Mouse (Mus musculus) neural tube, postnatal 0 days (tissue): ENCODE results near the gene Mtmr12. TPM values are rescaled to one million over a fixed set of nuclear protein-coding genes. Genes with fewer than 3 reads are reported as not detected.

Source experiments
- microRNA counts: library from miRNA; unstranded; fragments of <30 nt; microRNA quantifications from one replicate; lab custom pipeline; 2015
- microRNA-seq: library from miRNA; unstranded; fragments of <30 nt; microRNA quantifications from one replicate; pipeline ENCODE4, GENCODE M21; 2016
- polyA plus RNA-seq: library from polyadenylated mRNA; unstranded; fragments of >200 nt; fragmentation: Nextera tagmentation; extraction: Ambion mirVana; gene quantifications from 2 replicates; pipeline ENCODE4 v1.2.1, GENCODE M21; 2015

Mtmr12 gene
- 4.5 and 5.1 TPM in 2 replicates for polyA plus RNA-seq

DNA sequence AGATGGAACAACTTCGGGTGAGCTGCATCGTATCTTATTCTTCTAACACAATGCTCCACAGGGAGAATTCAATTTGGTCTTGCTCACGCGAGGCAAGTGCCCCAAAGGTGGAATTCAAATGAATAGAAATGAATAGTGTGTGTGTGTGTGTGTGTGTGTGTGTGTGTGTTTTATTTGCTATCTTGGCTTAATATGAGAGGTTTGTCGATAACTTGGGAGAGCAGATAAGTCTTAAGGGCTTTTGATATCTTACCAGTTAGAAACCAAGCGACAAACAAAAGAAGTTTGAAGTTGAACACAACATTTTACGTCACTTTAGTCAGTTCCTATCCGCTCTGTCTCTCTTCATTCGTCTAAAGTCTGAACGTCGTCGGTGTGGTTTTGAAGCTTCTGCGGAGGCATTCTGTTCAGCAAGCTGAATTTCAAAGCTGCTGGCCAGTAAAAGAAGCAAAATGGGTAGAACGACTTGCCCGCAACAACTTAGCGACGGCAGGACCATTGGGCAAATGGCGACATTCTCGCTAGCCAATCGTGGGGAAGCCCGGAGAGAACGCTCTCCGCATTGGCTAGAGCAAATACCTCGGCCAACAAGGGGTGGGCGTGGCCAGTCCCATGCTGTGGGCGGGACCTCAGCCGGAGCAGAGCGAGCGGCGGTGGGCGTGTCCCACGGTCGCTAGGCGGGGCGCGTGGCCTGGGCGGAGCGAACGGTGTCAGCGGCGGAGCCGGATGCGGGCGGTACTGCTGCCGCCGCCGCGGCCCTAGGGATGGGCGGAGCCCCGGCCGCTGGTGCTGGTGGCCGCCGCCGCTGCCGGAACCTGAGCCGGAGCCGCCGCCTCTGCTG is at the start of gene Mtmr12:
Mtmr12 (plus strand) TSS at position 710 of the 841 bp plus-strand sequence.

DNA sequence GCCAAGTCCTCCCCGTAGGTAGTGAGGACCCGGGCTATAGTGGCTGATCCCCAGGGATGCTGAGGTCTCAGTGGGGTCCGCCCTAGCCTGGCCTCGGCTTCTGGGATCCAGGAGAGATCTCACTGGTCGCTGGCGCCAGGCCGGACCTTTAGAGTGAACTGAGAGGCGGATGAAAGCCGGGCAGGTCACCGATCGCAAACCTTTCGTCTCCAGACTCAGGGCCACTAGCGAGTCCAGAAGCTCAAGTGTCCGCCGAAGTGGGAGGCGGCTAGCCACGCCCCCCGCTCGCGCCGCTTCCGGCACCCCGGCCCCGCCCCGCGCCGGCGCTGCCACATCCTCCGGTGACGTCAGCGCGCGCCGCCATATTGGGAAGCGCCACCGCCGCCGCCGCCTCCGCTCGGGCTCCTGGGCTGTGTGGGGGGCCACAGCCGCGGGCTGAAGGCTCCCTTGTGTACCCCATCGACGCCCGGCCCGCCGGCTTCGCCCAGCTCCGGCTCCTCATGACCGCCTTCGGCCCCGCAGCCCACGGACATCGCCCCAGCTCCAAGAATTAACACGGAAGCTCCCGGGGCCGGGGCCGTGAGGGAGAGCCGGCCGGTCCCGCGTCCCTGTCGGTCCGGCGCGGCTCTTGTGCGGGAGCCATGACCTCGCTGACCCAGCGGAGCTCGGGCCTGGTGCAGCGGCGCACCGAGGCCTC is 116.4 kb downstream of the Mtmr12 start, which contains the start of gene Golph3:
Golph3 (plus strand) TSS at position 360 of the 697 bp plus-strand sequence.

DNA sequence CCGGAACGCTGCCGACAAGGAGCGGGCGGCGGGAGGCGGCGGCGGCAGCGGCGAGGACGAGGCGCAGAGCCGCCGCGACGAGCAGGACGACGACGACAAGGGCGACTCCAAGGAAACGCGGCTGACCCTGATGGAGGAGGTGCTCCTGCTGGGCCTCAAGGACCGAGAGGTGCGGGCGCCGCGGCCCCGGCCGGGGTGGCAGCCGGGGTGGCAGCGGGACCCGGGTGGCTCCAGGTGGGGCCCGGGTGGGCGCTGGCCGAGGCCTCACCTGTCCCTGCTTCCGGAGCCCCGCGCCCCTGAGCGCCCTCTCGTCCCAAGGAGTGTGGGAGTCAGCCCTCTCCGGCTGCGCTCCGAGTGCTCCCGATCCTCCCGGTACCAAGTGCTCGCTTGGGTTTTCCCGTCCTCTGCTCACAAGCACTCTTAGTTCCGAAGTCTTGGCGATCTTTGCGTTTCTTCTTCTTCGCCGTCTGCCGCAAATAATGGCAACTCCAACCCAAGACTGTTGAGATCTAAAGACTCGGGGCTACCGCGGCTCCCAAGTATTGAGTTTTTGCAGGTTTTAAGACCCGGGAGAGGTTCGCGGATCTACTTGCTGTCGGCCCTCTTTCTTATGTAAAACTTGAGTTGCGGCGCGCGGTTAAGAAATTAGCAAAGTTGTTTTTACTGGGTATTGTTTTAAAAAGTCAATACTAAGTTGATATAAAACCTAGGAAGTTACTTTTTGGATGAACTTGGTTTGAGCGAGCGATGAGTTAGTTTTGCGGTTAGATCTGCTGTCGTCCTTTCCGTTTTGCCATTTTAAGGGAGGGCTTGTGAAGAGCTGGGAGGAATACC is 117.2 kb downstream of the Mtmr12 start, which contains the start of gene 1810049J17Rik:
1810049J17Rik (minus strand) TSS at position 112 of the 834 bp plus-strand sequence.

MicroRNAs encoded within 50 kb of the gene (microRNA counts, 519-probe panel; counts per million panel counts)
- 40.5 counts per million for microRNA mmu-miR-1898 (lab: Ali Mortazavi, UCI)

Small RNA genes lying within 50 kb of the gene (microRNA-seq; reads per million reads assigned to microRNA genes)
- not detected for gene Mir1898

Other genes with a start within 250 kb of the Mtmr12 start
- gene Sub1, start 208.0 kb upstream of the Mtmr12 start, polyA plus RNA-seq, result 555 and 600 TPM in 2 replicates
- 258 TPM in 2 replicates for gene Zfr, start 87.2 kb upstream of the Mtmr12 start, polyA plus RNA-seq
- 70.1 and 80.9 TPM in 2 replicates for gene Golph3, start 116.4 kb downstream of the Mtmr12 start, polyA plus RNA-seq
- gene 1810049J17Rik, start 116.9 kb downstream of the Mtmr12 start, polyA plus RNA-seq, result 0.72 TPM in 1 of 2 replicates, not detected in the other